Mouse (Mus musculus) adrenal gland, postnatal 36 days (tissue): ENCODE measurements around the gene Poc1b. TPM values are rescaled to one million over a fixed set of nuclear protein-coding genes. Genes with fewer than 3 reads are reported as not detected.
A peak's percentile ranks its signal among the peaks of the same experiment; 100 is the strongest.

Experiments
- DNase-seq, 2 experiments: peaks; one replicate each; pipeline ENCODE4 v3.0.0; 2021; ENCODE audit warnings: mixed read lengths in 1 of 2
- long read RNA-seq, 2 experiments: library from polyadenylated mRNA; stranded (forward); transcript quantifications; one replicate each; pipeline ENCODE4 v2.0.0; 2021; ENCODE audit warnings: borderline sequencing depth in 2 of 2
- total RNA-seq, 2 experiments: library from RNA; stranded (reverse); gene quantifications; 2 replicates each; pipeline ENCODE4 v1.2.3; 2021

Gene Poc1b
- 10 to 100 TPM; 15.3 to 15.7 TPM for total RNA-seq
- long read RNA-seq, experiment 1: 0 reads
- long read RNA-seq, experiment 2, partial matches to known transcripts: 1 of 5 reads
- long read RNA-seq, experiment 2, other reads (novel, unspliced or antisense): 1 of 5 reads

- peak; percentile 90 to 92 for DNase-seq
Measured at GRCm38 (mm10) chr10:99106703-99107631, at the start of gene Poc1b. Gene Poc1b (plus strand): TSS chr10:99107036.

GRCm38 (mm10) chr10:99060588-99060987 is 46.2 kb upstream of the Poc1b start:
- DNase-seq: no peak

DNA sequence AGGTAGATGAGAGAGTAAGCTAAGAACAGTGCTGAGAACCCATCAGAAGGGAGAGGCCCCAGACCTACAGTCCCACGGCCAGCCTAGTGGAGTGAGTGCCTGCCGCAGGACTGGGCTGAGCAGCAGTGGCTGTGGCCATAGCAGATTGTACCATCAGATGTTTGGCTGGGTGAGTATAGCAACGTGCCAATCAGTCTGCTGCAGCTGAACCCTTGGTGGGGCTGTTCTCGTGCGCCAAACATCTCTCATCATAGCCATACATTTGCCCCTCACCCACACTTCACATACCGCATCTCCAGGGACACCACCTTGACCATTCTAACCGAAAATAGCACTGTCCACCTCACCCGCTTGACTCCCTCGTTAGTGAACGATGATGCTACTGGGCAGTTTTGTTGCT is 45.4 kb upstream of the Poc1b start:
- DNase-seq: no peak

GRCm38 (mm10) chr10:99062546-99062945 is 44.3 kb upstream of the Poc1b start:
- no peak for DNase-seq

GRCm38 (mm10) chr10:99076113-99076895 is 30.5 kb upstream of the Poc1b start:
- DNase-seq: no peak

DNA sequence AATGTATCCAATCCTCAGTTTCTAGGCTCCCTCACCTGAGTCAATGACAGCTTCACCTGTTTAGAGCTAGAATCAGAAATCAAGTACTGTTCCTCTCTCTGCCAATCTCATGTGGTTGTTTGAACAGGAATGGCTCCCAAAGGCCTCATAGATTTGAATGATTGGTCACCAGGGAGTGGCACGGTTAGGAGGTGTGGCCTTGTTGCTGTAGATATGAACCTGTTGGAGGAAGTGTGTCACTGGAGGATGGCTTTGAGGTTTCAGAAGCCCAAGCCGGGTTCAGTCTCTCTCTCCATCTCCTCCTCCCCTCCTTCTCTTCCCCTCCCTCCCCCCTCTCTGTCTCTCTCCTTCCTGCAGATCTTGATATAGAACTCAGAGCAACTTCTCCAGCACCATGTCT is 28.2 kb upstream of the Poc1b start:
- no peak for DNase-seq

- DNase-seq: no peak
Measured at GRCm38 (mm10) chr10:99081569-99081990, 25.3 kb upstream of the Poc1b start.

GRCm38 (mm10) chr10:99083431-99084003 is 23.3 kb upstream of the Poc1b start:
- peak; percentile 80 to 85 for DNase-seq

- peak; percentile 91 to 93 for DNase-seq
Measured at GRCm38 (mm10) chr10:99084397-99085239, 22.2 kb upstream of the Poc1b start.

DNA sequence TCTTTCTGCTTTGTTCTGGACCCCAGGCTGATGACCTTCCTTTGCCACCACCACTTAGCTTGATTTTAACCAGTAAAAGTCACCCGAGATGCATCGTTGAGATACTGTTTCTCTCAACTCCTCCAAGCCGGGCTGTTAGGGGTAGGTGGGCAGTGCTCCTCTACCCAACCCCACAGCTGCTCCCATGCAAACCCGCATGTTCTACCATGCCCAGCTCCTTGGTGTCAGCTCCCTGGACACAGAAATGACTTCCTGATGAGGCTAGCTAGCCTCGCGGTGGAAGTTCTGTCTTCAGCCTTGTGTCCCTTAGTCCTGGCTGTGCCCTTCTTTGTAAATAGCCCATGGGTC is 21.6 kb upstream of the Poc1b start:
- no peak for DNase-seq

GRCm38 (mm10) chr10:99086029-99086428 is 20.8 kb upstream of the Poc1b start:
- no peak for DNase-seq

- no peak for DNase-seq
Measured at GRCm38 (mm10) chr10:99089906-99090305, 16.9 kb upstream of the Poc1b start.

GRCm38 (mm10) chr10:99093364-99093763 is 13.5 kb upstream of the Poc1b start:
- no peak for DNase-seq

DNA sequence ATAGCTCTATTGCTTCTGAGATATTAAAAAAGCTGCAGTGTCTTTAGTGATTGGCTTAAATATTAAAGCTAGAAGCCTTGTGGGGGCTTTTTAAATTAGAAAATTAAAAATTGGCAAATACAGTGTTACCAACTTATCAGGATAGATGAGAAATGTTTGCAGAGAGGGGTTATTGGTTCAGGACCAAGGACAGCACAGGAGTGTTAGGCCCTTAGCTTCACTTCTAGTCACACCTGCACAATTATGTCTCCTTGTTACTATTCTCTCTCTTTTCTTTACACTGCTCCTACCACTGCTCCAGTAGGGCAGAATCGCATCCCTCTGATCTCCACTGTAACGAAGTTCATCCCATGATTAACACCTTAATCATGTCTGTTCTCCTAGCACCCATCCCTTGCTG is 11.7 kb upstream of the Poc1b start:
- no peak for DNase-seq

- peak; percentile 32 to 45 for DNase-seq
Measured at GRCm38 (mm10) chr10:99097374-99097773, 9.5 kb upstream of the Poc1b start.

DNA sequence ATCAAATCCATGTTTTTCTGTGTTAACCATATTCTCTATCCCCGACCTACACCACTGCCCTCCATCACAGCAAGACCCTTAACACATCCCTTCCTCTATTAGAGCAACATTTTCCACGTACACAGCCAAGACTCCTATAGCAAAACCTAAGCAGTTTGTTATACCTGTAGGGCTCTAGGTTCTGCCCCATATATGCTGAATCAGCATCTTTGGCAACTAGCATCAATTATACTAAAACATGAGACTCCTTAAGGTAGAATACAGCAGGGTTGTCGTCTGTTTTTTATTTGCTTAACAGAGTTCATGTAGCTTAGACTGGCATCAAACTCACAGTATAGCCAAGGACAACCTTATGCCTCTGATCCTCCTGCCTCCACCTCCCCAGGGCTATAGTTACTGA is 1.3 kb upstream of the Poc1b start:
- no peak for DNase-seq

DNA sequence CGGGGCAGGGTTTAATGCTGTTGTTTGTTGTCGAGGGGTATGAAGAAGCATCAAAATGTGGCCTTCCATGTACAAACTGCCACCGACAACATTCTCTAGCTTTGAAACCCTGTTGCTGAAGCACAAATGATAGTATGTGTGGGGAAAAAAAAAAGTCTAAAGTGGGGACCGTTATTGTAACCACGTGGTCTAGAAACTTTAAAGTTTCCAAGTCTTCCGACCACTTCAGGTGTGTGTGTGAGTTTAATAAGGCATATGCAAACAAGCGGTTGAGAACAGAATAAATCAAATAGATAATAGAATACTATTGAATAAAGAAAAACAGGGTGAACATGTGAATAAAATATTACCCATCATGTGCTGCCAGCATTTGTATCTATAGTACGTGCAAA is 529 bp upstream of the Poc1b start:
- DNase-seq: no peak

GRCm38 (mm10) chr10:99107964-99108363 is 1.1 kb downstream of the Poc1b start, which contains the start of gene Galnt4:
Gene Galnt4 (plus strand): TSS chr10:99108159.
- peak; percentile 86 to 89 for DNase-seq

- DNase-seq: no peak
Measured at GRCm38 (mm10) chr10:99108431-99108982, 1.7 kb downstream of the Poc1b start.

GRCm38 (mm10) chr10:99113533-99113932 is 6.7 kb downstream of the Poc1b start:
- DNase-seq: no peak

GRCm38 (mm10) chr10:99114295-99114694 is 7.5 kb downstream of the Poc1b start:
- DNase-seq: no peak
